Mouse (Mus musculus) liver, embryonic 14.5 days (tissue): ENCODE results near the gene Pin1. TPM values are rescaled to one million over a fixed set of nuclear protein-coding genes. Genes with fewer than 3 reads are reported as not detected.

Experiments used
- ATAC-seq: fragments of 200-750 bp; cut with Nextera tagmentation; 2 replicates; pipeline ENCODE4 v1.8.0; 2017; ENCODE audit warnings: moderate number of reproducible peaks, mild to moderate bottlenecking, moderate library complexity; ENCODE audit not compliant: insufficient read depth
- DNase-seq, 3 experiments: peaks; one replicate each; pipeline ENCODE4 v3.0.0-alpha.2; 2012 to 2013; ENCODE audit warnings: low read depth in 3 of 3, low spot score in 3 of 3
- H3K27ac ChIP-seq: fragments of 300-500 bp; sonication (generic); 2 replicates; pipeline ENCODE4 v1.5.1; 2014; ENCODE audit warnings: moderate library complexity, mild to moderate bottlenecking, control low read depth, inconsistent platforms
- H3K27me3 ChIP-seq: fragments of 300-500 bp; sonication (generic); 2 replicates; pipeline ENCODE4 v1.6.1; 2014; ENCODE audit warnings: mild to moderate bottlenecking, low read length, moderate library complexity; ENCODE audit not compliant: control insufficient read depth, insufficient read depth
- H3K36me3 ChIP-seq: fragments of 300-500 bp; sonication (generic); replicated peaks from 2 replicates; pipeline ENCODE4 v1.6.1; 2014; ENCODE audit warnings: low read depth; ENCODE audit not compliant: control insufficient read depth, insufficient read depth
- H3K4me1 ChIP-seq, 2 experiments: fragments of 200-500 bp in 1 of 2; fragments of 300-500 bp in 1 of 2; sonication (generic) in 1 of 2; replicated peaks; 2 replicates each; pipeline ENCODE4 v1.6.1; 2012 to 2014; ENCODE audit warnings: antibody characterized with exemption in 1 of 2, inconsistent platforms in 1 of 2, low read length in 1 of 2; ENCODE audit not compliant: control insufficient read depth in 2 of 2, insufficient read depth in 2 of 2
- H3K4me2 ChIP-seq: fragments of 300-500 bp; sonication (generic); 2 replicates; pipeline ENCODE4 v1.6.1; 2014; ENCODE audit warnings: low read depth, mild to moderate bottlenecking, control low read depth, moderate library complexity
- H3K4me3 ChIP-seq, 2 experiments: fragments of 200-500 bp in 1 of 2; fragments of 300-500 bp in 1 of 2; sonication (generic) in 1 of 2; 2 replicates each; pipeline ENCODE4 v1.5.1; 2012 to 2014; ENCODE audit warnings: low read depth in 2 of 2, low read length in 2 of 2, mild to moderate bottlenecking in 2 of 2, control low read depth in 1 of 2, inconsistent platforms in 1 of 2, moderate library complexity in 1 of 2; ENCODE audit not compliant: insufficient read depth in 1 of 2
- H3K9ac ChIP-seq: fragments of 300-500 bp; sonication (generic); replicated peaks from 2 replicates; pipeline ENCODE4 v1.6.1; 2014; ENCODE audit warnings: mild to moderate bottlenecking, control low read depth, moderate library complexity
- H3K9me3 ChIP-seq: fragments of 300-500 bp; sonication (generic); 2 replicates; pipeline ENCODE4 v1.6.1; 2016; ENCODE audit warnings: low read length, mixed read lengths; ENCODE audit not compliant: control insufficient read depth
- CTCF ChIP-seq: IDR thresholded peaks from 2 replicates; pipeline ENCODE4 v1.5.1; 2016; ENCODE audit warnings: antibody characterized with exemption, low read depth, control low read depth
- EP300 ChIP-seq: IDR thresholded peaks from 2 replicates; pipeline ENCODE4 v1.6.1; 2016; ENCODE audit warnings: antibody characterized with exemption, low read depth
- whole genome bisulfite sequencing: fragments of 180-500 bp; shearing (Covaris S2); extraction: QIAGEN DNeasy Blood & Tissue Kit; methylation state at CpG from one replicate; pipeline ENCODE4 v1.1.7; 2014; ENCODE audit not compliant: insufficient replicate concordance; 5-methylcytosine and 5-hydroxymethylcytosine counted together
- polyA plus RNA-seq, 2 experiments: library from polyadenylated mRNA; depleted of rRNA in 1 of 2; stranded (reverse) in 1 of 2; unstranded in 1 of 2; fragments of >200 nt; fragmentation: Nextera tagmentation in 1 of 2; extraction: Ambion mirVana in 1 of 2; gene quantifications; 2 replicates each; pipeline versions ENCODE4 v1.2.1 to v1.2.3; 2012 to 2014

The Pin1 gene
- 8.0 and 12.5 TPM in 2 replicates for polyA plus RNA-seq (2012; rRNA removed)
- 26.5 and 27.1 TPM in 2 replicates for polyA plus RNA-seq (2014; fragmentation: Nextera tagmentation; extraction: Ambion mirVana)

- H3K27ac ChIP-seq: peak within 1 kb of the TSS; percentile 56
- H3K4me1 ChIP-seq: peaks cover 21 to 39% of the 10 kb centered on the region in 2 experiments
- peaks cover 17% of the 10 kb centered on the region for H3K36me3 ChIP-seq
- no peaks in the 10 kb centered on the region for H3K9me3 ChIP-seq
- peak; percentile 99 for DNase-seq
- peak; percentile 97 for ATAC-seq
- peak within 1 kb of the TSS; percentile 76 to 92 for H3K4me3 ChIP-seq
- TF ChIP-seq EP300 (no peak; the same call in 1 of the 2 replicates), CTCF (no peak)
- peak within 1 kb of the TSS; percentile 80 for H3K9ac ChIP-seq
- no peaks in the 10 kb centered on the region for H3K27me3 ChIP-seq
- WGBS: under 1% methylated on average over 40 of the region's 45 CpGs
- H3K4me2 ChIP-seq: peak within 1 kb of the TSS; percentile 90
Measured at GRCm38 (mm10) chr9:20651602-20652259, at the start of gene Pin1. Pin1 (plus strand) TSS chr9:20652095.

- H3K4me3 ChIP-seq: no peak overlapping the region
- H3K9me3 ChIP-seq: no peaks in the 10 kb centered on the region; the same call in 1 of the 2 replicates
- no peak for ATAC-seq
- no peaks in the 10 kb centered on the region for H3K36me3 ChIP-seq
- peaks cover 2 to 4% of the 10 kb centered on the region in 2 experiments; a peak in 2 of 4 replicates for H3K4me1 ChIP-seq
- peak overlapping the region; percentile 70 for H3K4me2 ChIP-seq
- H3K9ac ChIP-seq: no peak overlapping the region
- WGBS: 69% methylated on average over 1 of the region's 1 CpGs
- no peaks in the 10 kb centered on the region for H3K27me3 ChIP-seq
- no peak overlapping the region for H3K27ac ChIP-seq
- TF ChIP-seq CTCF: no peak
- TF ChIP-seq EP300: no peak
- no peak for DNase-seq
Measured at GRCm38 (mm10) chr9:20606269-20606668, 45.6 kb upstream of the Pin1 start.

GRCm38 (mm10) chr9:20607100-20607974 is 44.6 kb upstream of the Pin1 start:
- H3K36me3 ChIP-seq: no peaks in the 10 kb centered on the region
- under 1% methylated on average over 57 of the region's 57 CpGs for WGBS
- peak overlapping the region; percentile 33 for H3K27ac ChIP-seq
- peak overlapping the region; percentile 70 for H3K4me2 ChIP-seq
- no peaks in the 10 kb centered on the region for H3K27me3 ChIP-seq
- peak overlapping the region; percentile 70 for H3K9ac ChIP-seq
- H3K4me3 ChIP-seq: peak overlapping the region; percentile 64 to 80
- H3K4me1 ChIP-seq: peaks cover 2 to 4% of the 10 kb centered on the region in 2 experiments; a peak in 2 of 4 replicates
- TF ChIP-seq EP300: no peak
- no peak; the same call in 1 of the 2 replicates for TF ChIP-seq CTCF
- DNase-seq (peak; percentile 79 to 82 (median 82)), ATAC-seq (peak; percentile 87)
- no peaks in the 10 kb centered on the region; the same call in 1 of the 2 replicates for H3K9me3 ChIP-seq

GRCm38 (mm10) chr9:20609831-20610464 is 41.9 kb upstream of the Pin1 start:
- no peak for TF ChIP-seq EP300
- 0 out of 2 replicates have a peak, but pooled peaks have one; percentile 11 for TF ChIP-seq CTCF
- Histone ChIP-seq H3K4me2 (no peak overlapping the region), H3K27me3 (no peaks in the 10 kb centered on the region), H3K9me3 (no peaks in the 10 kb centered on the region; the same call in 1 of the 2 replicates), H3K4me1 (peaks cover 2 to 4% of the 10 kb centered on the region in 2 experiments; a peak in 2 of 4 replicates), H3K36me3 (no peaks in the 10 kb centered on the region), H3K27ac (no peak overlapping the region), H3K9ac (no peak overlapping the region), H3K4me3 (no peak overlapping the region)
- ATAC-seq (no peak), DNase-seq (no peak)
- 62% methylated on average over 5 of the region's 5 CpGs for WGBS
